Mouse (Mus musculus): ENCODE results near the gene 9530003J23Rik. TPM values are rescaled to one million over a fixed set of nuclear protein-coding genes. Genes with fewer than 3 reads are reported as not detected.
"Not testable (repeated sequence)": the region's sequence is repeated elsewhere in the genome, so short reads cannot be mapped to it uniquely, and the experiment has no call there.

9530003J23Rik gene
- polyA plus RNA-seq, 1 experiment from 2014 or later, result not detected

GRCm38 (mm10) chr10:117280000-117280399 lies 41.5 kb upstream of the 9530003J23Rik start:
- WGBS (ENCODE audit: insufficient replicate concordance), result 46% methylated on average over 1 of the region's 1 CpGs

DNA sequence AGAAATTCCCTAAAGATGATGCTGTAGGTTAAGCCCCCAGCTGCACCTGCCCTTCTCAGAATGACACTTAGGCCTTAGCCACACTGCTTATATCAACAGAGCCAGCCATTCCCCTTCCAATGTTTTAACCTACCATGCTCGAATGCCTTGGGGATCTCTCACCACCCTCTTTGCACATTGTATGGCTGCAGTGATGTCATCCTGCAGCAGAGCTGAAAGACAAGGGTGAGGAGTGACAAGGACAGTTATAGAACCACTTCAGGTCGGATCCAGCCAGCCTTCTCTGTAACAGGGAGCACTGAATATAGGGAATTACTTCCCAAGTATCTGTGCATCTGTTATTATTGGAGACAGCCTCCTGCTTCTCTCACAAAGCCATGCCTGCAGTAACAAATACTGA lies 40.0 kb upstream of the 9530003J23Rik start:
- not testable (repeated sequence) for H3K4me1 ChIP-seq (replicated peaks); H3K4me3 ChIP-seq (replicated peaks); H3K9me3 ChIP-seq (replicated peaks); H3K27ac ChIP-seq (replicated peaks); H3K9ac ChIP-seq; H3K36me3 ChIP-seq (replicated peaks); H3K27me3 ChIP-seq; ATAC-seq (ENCODE audit: insufficient read depth); H3K4me2 ChIP-seq
- 50% methylated on average over 2 of the region's 2 CpGs for WGBS (ENCODE audit: insufficient replicate concordance)

More at GRCm38 (mm10) chr10:117280000-117280399, 41.5 kb upstream of the 9530003J23Rik start:
- Histone ChIP-seq H3K9ac (no peak overlapping the region), H3K4me2 (no peak overlapping the region), H3K27ac (replicated peaks) (0 out of 2 replicates have a peak overlapping the region, but pooled peaks have one; percentile 14), H3K9me3 (replicated peaks) (no peaks in the 10 kb centered on the region), H3K4me3 (replicated peaks) (peak overlapping the region; percentile 20), H3K27me3 (no peaks in the 10 kb centered on the region), H3K4me1 (replicated peaks) (no peaks in the 10 kb centered on the region), H3K36me3 (replicated peaks) (no peaks in the 10 kb centered on the region)
- ATAC-seq (ENCODE audit: insufficient read depth), result no peak

GRCm38 (mm10) chr10:117277779-117278178 lies 39.3 kb upstream of the 9530003J23Rik start:
- not testable (repeated sequence) for ATAC-seq (ENCODE audit: insufficient read depth); H3K36me3 ChIP-seq (replicated peaks); H3K4me3 ChIP-seq (replicated peaks); H3K27ac ChIP-seq (replicated peaks); H3K4me1 ChIP-seq (replicated peaks); H3K27me3 ChIP-seq; H3K4me2 ChIP-seq; H3K9me3 ChIP-seq (replicated peaks); H3K9ac ChIP-seq
- WGBS (ENCODE audit: insufficient replicate concordance), result 61% methylated on average over 9 of the region's 9 CpGs

GRCm38 (mm10) chr10:117275681-117276369 lies 37.3 kb upstream of the 9530003J23Rik start:
- no peaks in the 10 kb centered on the region for H3K36me3 ChIP-seq (replicated peaks)
- no peak overlapping the region for H3K4me3 ChIP-seq (replicated peaks)
- ATAC-seq (ENCODE audit: insufficient read depth), result no peak
- WGBS (ENCODE audit: insufficient replicate concordance), result 69% methylated on average over 10 of the region's 10 CpGs
- no peaks in the 10 kb centered on the region for H3K9me3 ChIP-seq (replicated peaks)
- no peak overlapping the region for H3K4me2 ChIP-seq
- no peak overlapping the region for H3K9ac ChIP-seq
- no peaks in the 10 kb centered on the region for H3K4me1 ChIP-seq (replicated peaks)
- no peak overlapping the region for H3K27ac ChIP-seq (replicated peaks)
- no peaks in the 10 kb centered on the region for H3K27me3 ChIP-seq

- H3K4me2 ChIP-seq; ATAC-seq (ENCODE audit: insufficient read depth); H3K9me3 ChIP-seq (replicated peaks); H3K36me3 ChIP-seq (replicated peaks); H3K4me3 ChIP-seq (replicated peaks); H3K27me3 ChIP-seq; H3K9ac ChIP-seq; H3K4me1 ChIP-seq (replicated peaks); H3K27ac ChIP-seq (replicated peaks): not testable (repeated sequence)
- 44% methylated on average over 4 of the region's 7 CpGs for WGBS (ENCODE audit: insufficient replicate concordance)
Observed at GRCm38 (mm10) chr10:117274645-117275044, 36.1 kb upstream of the 9530003J23Rik start.

DNA sequence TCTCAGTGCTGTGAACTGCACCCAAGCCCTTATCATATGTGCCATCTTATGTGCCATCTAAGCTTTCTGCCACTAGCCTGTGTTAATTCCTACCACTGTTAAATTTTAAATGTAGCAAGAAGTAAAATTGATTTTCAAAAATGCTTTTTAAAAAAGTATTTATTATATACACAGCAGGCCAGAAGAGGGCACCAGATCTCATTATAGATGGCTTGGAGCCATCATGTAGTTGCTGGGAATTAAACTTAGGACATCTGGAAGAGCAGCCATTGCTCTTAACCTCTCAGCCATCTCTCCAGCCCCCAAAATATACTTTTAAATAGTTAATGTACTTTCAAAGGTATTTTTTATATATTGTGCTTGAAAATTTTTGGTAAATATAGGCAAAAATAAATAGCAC lies 33.5 kb upstream of the 9530003J23Rik start:
- H3K4me2 ChIP-seq, result no peak overlapping the region
- H3K9ac ChIP-seq, result no peak overlapping the region
- H3K4me1 ChIP-seq (replicated peaks), result no peaks in the 10 kb centered on the region
- H3K27ac ChIP-seq (replicated peaks), result no peak overlapping the region
- H3K36me3 ChIP-seq (replicated peaks), result no peaks in the 10 kb centered on the region
- H3K4me3 ChIP-seq (replicated peaks), result no peak overlapping the region
- H3K9me3 ChIP-seq (replicated peaks), result no peaks in the 10 kb centered on the region
- no peak for ATAC-seq (ENCODE audit: insufficient read depth)
- H3K27me3 ChIP-seq, result no peaks in the 10 kb centered on the region

DNA sequence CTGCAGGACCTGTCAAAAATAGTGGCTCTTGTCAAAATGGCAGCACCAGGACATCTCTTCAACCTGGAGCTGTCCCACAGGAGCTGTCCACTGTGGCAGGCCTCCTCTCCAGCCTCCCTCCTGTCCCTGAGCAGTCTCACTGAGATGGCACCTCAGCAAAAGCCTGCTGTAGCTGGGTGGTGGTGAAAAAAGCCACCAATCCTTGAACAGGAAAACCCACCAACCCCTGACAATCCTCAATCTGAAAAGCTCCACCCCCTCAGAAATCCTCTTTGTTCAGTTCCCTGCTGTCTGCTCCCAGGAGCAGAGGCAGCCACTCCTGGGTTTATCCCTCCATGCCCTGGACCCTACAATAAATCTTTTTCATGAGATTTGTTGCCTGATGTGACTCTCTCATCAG lies 21.4 kb upstream of the 9530003J23Rik start:
- Histone ChIP-seq H3K36me3 (replicated peaks) (no peaks in the 10 kb centered on the region), H3K27ac (replicated peaks) (no peak overlapping the region), H3K9me3 (replicated peaks) (no peaks in the 10 kb centered on the region), H3K4me3 (replicated peaks) (no peak overlapping the region), H3K9ac (no peak overlapping the region), H3K4me1 (replicated peaks) (no peaks in the 10 kb centered on the region), H3K27me3 (no peaks in the 10 kb centered on the region), H3K4me2 (no peak overlapping the region)
- ATAC-seq (ENCODE audit: insufficient read depth), result no peak

DNA sequence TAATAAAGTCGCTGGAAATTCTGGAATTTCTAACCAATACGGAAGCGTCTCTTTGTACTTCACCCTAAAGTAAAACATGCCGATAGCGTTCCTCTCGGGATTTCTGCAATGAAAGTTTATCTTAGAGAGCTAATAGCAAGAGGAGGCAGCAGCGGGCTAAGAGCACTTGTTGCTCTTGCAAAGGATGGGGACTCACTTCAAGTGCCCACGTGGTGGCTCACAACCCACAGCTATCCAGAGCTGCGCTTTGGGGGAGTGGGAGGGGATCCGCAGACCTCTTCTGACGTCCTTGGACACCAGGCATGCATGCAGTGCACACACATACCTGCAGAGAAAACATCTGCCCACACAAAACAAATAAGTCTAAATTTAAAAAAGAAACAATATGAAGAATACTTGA lies 2.6 kb downstream of the 9530003J23Rik start:
- no peaks in the 10 kb centered on the region for H3K9me3 ChIP-seq (replicated peaks)
- no peaks in the 10 kb centered on the region for H3K27me3 ChIP-seq
- no peaks in the 10 kb centered on the region for H3K4me1 ChIP-seq (replicated peaks)
- H3K4me3 ChIP-seq (replicated peaks), result no peak overlapping the region
- no peak overlapping the region for H3K9ac ChIP-seq
- no peak overlapping the region for H3K4me2 ChIP-seq
- ATAC-seq (ENCODE audit: insufficient read depth), result no peak
- WGBS (ENCODE audit: insufficient replicate concordance), result 59% methylated on average over 11 of the region's 11 CpGs
- H3K36me3 ChIP-seq (replicated peaks), result no peaks in the 10 kb centered on the region
- H3K27ac ChIP-seq (replicated peaks), result no peak overlapping the region

DNA sequence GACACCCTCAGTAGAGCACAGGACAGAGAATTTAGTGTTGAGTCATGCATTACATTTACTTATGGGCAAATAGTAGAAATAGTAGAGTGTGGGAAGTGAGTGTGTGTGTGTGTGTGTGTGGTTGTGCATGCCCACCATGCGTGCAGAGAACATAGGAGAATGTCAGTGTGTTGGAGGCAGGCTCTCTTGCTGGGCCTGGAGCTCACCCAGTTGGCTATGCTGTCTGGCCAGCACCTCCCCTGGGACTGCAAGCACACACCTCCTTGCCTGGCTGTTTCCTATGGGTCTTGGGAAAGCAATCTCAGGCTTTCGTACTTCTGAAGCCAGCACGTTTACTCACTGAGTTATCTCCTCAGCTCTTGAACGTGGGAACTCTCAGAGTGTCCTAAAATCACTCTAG lies 3.7 kb downstream of the 9530003J23Rik start:
- WGBS (ENCODE audit: insufficient replicate concordance), result 49% methylated on average over 4 of the region's 4 CpGs
- H3K27ac ChIP-seq (replicated peaks), result no peak overlapping the region
- H3K36me3 ChIP-seq (replicated peaks), result no peaks in the 10 kb centered on the region
- H3K4me2 ChIP-seq, result no peak overlapping the region
- no peak overlapping the region for H3K9ac ChIP-seq
- no peak for ATAC-seq (ENCODE audit: insufficient read depth)
- peaks cover 2% of the 10 kb centered on the region; the same call in 1 of the 2 replicates for H3K27me3 ChIP-seq
- H3K4me1 ChIP-seq (replicated peaks), result no peaks in the 10 kb centered on the region
- H3K4me3 ChIP-seq (replicated peaks), result no peak overlapping the region
- no peaks in the 10 kb centered on the region for H3K9me3 ChIP-seq (replicated peaks)

DNA sequence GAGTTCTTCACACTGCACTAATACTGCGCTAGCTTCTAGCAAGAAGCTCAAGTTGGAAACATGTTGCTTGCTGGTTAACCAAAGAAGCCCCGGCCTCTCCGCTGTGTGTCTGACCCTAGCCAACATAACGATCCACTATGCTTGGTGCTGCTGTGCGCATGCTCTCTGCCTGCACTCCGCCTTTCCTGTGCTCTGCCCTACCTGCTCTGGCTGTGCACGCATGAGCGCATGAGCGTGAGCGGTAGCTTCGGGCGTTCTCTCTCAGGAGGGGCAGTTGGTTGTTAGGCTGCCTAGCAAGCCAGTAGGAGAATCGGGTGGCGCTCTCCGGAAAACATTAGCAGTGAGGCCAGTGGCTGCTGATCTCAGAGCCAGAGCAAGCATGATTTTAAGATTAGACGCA lies 8.7 kb downstream of the 9530003J23Rik start:
- no peak for ATAC-seq (ENCODE audit: insufficient read depth)
- Histone ChIP-seq H3K27ac (replicated peaks) (no peak overlapping the region), H3K4me1 (replicated peaks) (peaks cover 6% of the 10 kb centered on the region), H3K4me3 (replicated peaks) (no peak overlapping the region), H3K4me2 (no peak overlapping the region), H3K9me3 (replicated peaks) (no peaks in the 10 kb centered on the region), H3K27me3 (peaks cover 4% of the 10 kb centered on the region; the same call in 1 of the 2 replicates), H3K36me3 (replicated peaks) (no peaks in the 10 kb centered on the region), H3K9ac (no peak overlapping the region)
- WGBS (ENCODE audit: insufficient replicate concordance), result 71% methylated on average over 16 of the region's 16 CpGs

- H3K36me3 ChIP-seq (replicated peaks), result peaks cover 19% of the 10 kb centered on the region
- 61% methylated on average over 3 of the region's 3 CpGs for WGBS (ENCODE audit: insufficient replicate concordance)
- no peak for ATAC-seq (ENCODE audit: insufficient read depth)
Observed at GRCm38 (mm10) chr10:117226002-117226401, 12.5 kb downstream of the 9530003J23Rik start.

GRCm38 (mm10) chr10:117225094-117225493 lies 13.4 kb downstream of the 9530003J23Rik start:
- no peak for ATAC-seq (ENCODE audit: insufficient read depth)
- Histone ChIP-seq H3K4me3 (replicated peaks) (peak overlapping the region; percentile 93), H3K27me3 (peaks cover 4% of the 10 kb centered on the region; the same call in 1 of the 2 replicates), H3K4me2 (peak overlapping the region; percentile 83), H3K9ac (peak overlapping the region; percentile 97; the same call in 1 of the 2 replicates), H3K9me3 (replicated peaks) (no peaks in the 10 kb centered on the region), H3K36me3 (replicated peaks) (peaks cover 28% of the 10 kb centered on the region), H3K27ac (replicated peaks) (peak overlapping the region; percentile 97; the same call in 1 of the 2 replicates), H3K4me1 (replicated peaks) (peaks cover 26% of the 10 kb centered on the region)
- WGBS (ENCODE audit: insufficient replicate concordance), result 44% methylated on average over 8 of the region's 8 CpGs

More at GRCm38 (mm10) chr10:117226002-117226401, 12.5 kb downstream of the 9530003J23Rik start:
- Histone ChIP-seq H3K9ac (no peak overlapping the region), H3K4me3 (replicated peaks) (no peak overlapping the region), H3K27ac (replicated peaks) (no peak overlapping the region), H3K4me2 (no peak overlapping the region), H3K9me3 (replicated peaks) (no peaks in the 10 kb centered on the region), H3K27me3 (peaks cover 4% of the 10 kb centered on the region; the same call in 1 of the 2 replicates), H3K4me1 (replicated peaks) (peaks cover 26% of the 10 kb centered on the region)
